Mouse (Mus musculus): ENCODE data around the gene Mpp6. TPM values are rescaled to one million over a fixed set of nuclear protein-coding genes. Genes with fewer than 3 reads are reported as not detected.

The Mpp6 gene
- polyA plus RNA-seq, 1 experiment from 2014 or later = 82.8 TPM

GRCm38 (mm10) chr6:50168821-50169220, 58.8 kb downstream of the Mpp6 start:
- Histone ChIP-seq H3K9ac (ENCODE audit: low read length) (no peak overlapping the region), H3K27me3 (ENCODE audit: control insufficient read depth, insufficient read depth, low read length) (no peaks in the 10 kb centered on the region), H3K9me3 (ENCODE audit: control insufficient read depth, low read length) (peaks cover 2% of the 10 kb centered on the region; the same call in 1 of the 2 replicates), H3K4me2 (ENCODE audit: low read depth, severe bottlenecking) (no peak overlapping the region), H3K27ac (replicated peaks; ENCODE audit: low read depth, low read length) (no peak overlapping the region), H3K4me1 (ENCODE audit: control insufficient read depth, insufficient read depth, low read length) (no peaks in the 10 kb centered on the region), H3K36me3 (ENCODE audit: control insufficient read depth, insufficient read depth, low read length) (no peaks in the 10 kb centered on the region; the same call in 1 of the 2 replicates), H3K4me3 (ENCODE audit: low read depth, low read length) (no peak overlapping the region)
- no peak for DNase-seq (ENCODE audit: low spot score)
- no peak for ATAC-seq (ENCODE audit: insufficient number of reproducible peaks, low FRiP score, low TSS enrichment, low read depth)
- WGBS = 90% methylated on average over 4 of the region's 4 CpGs

GRCm38 (mm10) chr6:50169771-50170170, 59.7 kb downstream of the Mpp6 start:
- no peaks in the 10 kb centered on the region for H3K27me3 ChIP-seq (ENCODE audit: control insufficient read depth, insufficient read depth, low read length)
- no peak overlapping the region for H3K9ac ChIP-seq (ENCODE audit: low read length)
- no peak for DNase-seq (ENCODE audit: low spot score)
- peaks cover 2% of the 10 kb centered on the region; the same call in 1 of the 2 replicates for H3K9me3 ChIP-seq (ENCODE audit: control insufficient read depth, low read length)
- ATAC-seq (ENCODE audit: insufficient number of reproducible peaks, low FRiP score, low TSS enrichment, low read depth) = no peak
- no peak overlapping the region for H3K4me2 ChIP-seq (ENCODE audit: low read depth, severe bottlenecking)
- no peaks in the 10 kb centered on the region for H3K4me1 ChIP-seq (ENCODE audit: control insufficient read depth, insufficient read depth, low read length)
- no peak overlapping the region for H3K27ac ChIP-seq (replicated peaks; ENCODE audit: low read depth, low read length)
- no peak overlapping the region for H3K4me3 ChIP-seq (ENCODE audit: low read depth, low read length)
- H3K36me3 ChIP-seq (ENCODE audit: control insufficient read depth, insufficient read depth, low read length) = no peaks in the 10 kb centered on the region; the same call in 1 of the 2 replicates

GRCm38 (mm10) chr6:50175736-50176135, 65.7 kb downstream of the Mpp6 start:
- Histone ChIP-seq H3K36me3 (ENCODE audit: control insufficient read depth, insufficient read depth, low read length) (no peaks in the 10 kb centered on the region; the same call in 1 of the 2 replicates), H3K4me3 (ENCODE audit: low read depth, low read length) (no peak overlapping the region), H3K9me3 (ENCODE audit: control insufficient read depth, low read length) (peaks cover 2% of the 10 kb centered on the region; the same call in 1 of the 2 replicates), H3K27me3 (ENCODE audit: control insufficient read depth, insufficient read depth, low read length) (no peaks in the 10 kb centered on the region), H3K4me2 (ENCODE audit: low read depth, severe bottlenecking) (no peak overlapping the region), H3K27ac (replicated peaks; ENCODE audit: low read depth, low read length) (no peak overlapping the region), H3K9ac (ENCODE audit: low read length) (no peak overlapping the region), H3K4me1 (ENCODE audit: control insufficient read depth, insufficient read depth, low read length) (no peaks in the 10 kb centered on the region)
- DNase-seq (ENCODE audit: low spot score) (no peak), ATAC-seq (ENCODE audit: insufficient number of reproducible peaks, low FRiP score, low TSS enrichment, low read depth) (no peak)
- 84% methylated on average over 1 of the region's 1 CpGs for WGBS

- Histone ChIP-seq H3K27me3 (ENCODE audit: control insufficient read depth, insufficient read depth, low read length) (no peaks in the 10 kb centered on the region), H3K27ac (replicated peaks; ENCODE audit: low read depth, low read length) (no peak overlapping the region), H3K4me3 (ENCODE audit: low read depth, low read length) (no peak overlapping the region), H3K4me1 (ENCODE audit: control insufficient read depth, insufficient read depth, low read length) (no peaks in the 10 kb centered on the region), H3K36me3 (ENCODE audit: control insufficient read depth, insufficient read depth, low read length) (no peaks in the 10 kb centered on the region), H3K9me3 (ENCODE audit: control insufficient read depth, low read length) (no peaks in the 10 kb centered on the region), H3K4me2 (ENCODE audit: low read depth, severe bottlenecking) (no peak overlapping the region), H3K9ac (ENCODE audit: low read length) (no peak overlapping the region)
- ATAC-seq (ENCODE audit: insufficient number of reproducible peaks, low FRiP score, low TSS enrichment, low read depth) (no peak), DNase-seq (ENCODE audit: low spot score) (no peak)
- WGBS = 91% methylated on average over 4 of the region's 4 CpGs
Measured at GRCm38 (mm10) chr6:50180189-50180588, 70.1 kb downstream of the Mpp6 start.

- no peaks in the 10 kb centered on the region for H3K9me3 ChIP-seq (ENCODE audit: control insufficient read depth, low read length)
- H3K27ac ChIP-seq (replicated peaks; ENCODE audit: low read depth, low read length) = no peak overlapping the region
- WGBS = 90% methylated on average over 4 of the region's 4 CpGs
Measured at GRCm38 (mm10) chr6:50187955-50188354, 77.9 kb downstream of the Mpp6 start.

GRCm38 (mm10) chr6:50189376-50189775, 79.3 kb downstream of the Mpp6 start:
- no peaks in the 10 kb centered on the region for H3K9me3 ChIP-seq (ENCODE audit: control insufficient read depth, low read length)
- H3K9ac ChIP-seq (ENCODE audit: low read length) = no peak overlapping the region
- H3K36me3 ChIP-seq (ENCODE audit: control insufficient read depth, insufficient read depth, low read length) = peaks cover 1% of the 10 kb centered on the region; the same call in 1 of the 2 replicates
- no peak for DNase-seq (ENCODE audit: low spot score)
- H3K27ac ChIP-seq (replicated peaks; ENCODE audit: low read depth, low read length) = no peak overlapping the region
- no peak for ATAC-seq (ENCODE audit: insufficient number of reproducible peaks, low FRiP score, low TSS enrichment, low read depth)
- H3K4me1 ChIP-seq (ENCODE audit: control insufficient read depth, insufficient read depth, low read length) = no peaks in the 10 kb centered on the region
- H3K4me2 ChIP-seq (ENCODE audit: low read depth, severe bottlenecking) = no peak overlapping the region
- no peak overlapping the region for H3K4me3 ChIP-seq (ENCODE audit: low read depth, low read length)
- no peaks in the 10 kb centered on the region for H3K27me3 ChIP-seq (ENCODE audit: control insufficient read depth, insufficient read depth, low read length)

More at GRCm38 (mm10) chr6:50187955-50188354, 77.9 kb downstream of the Mpp6 start:
- Histone ChIP-seq H3K4me3 (ENCODE audit: low read depth, low read length) (no peak overlapping the region), H3K9ac (ENCODE audit: low read length) (no peak overlapping the region), H3K4me1 (ENCODE audit: control insufficient read depth, insufficient read depth, low read length) (no peaks in the 10 kb centered on the region), H3K36me3 (ENCODE audit: control insufficient read depth, insufficient read depth, low read length) (no peaks in the 10 kb centered on the region), H3K27me3 (ENCODE audit: control insufficient read depth, insufficient read depth, low read length) (no peaks in the 10 kb centered on the region), H3K4me2 (ENCODE audit: low read depth, severe bottlenecking) (no peak overlapping the region)
- no peak for DNase-seq (ENCODE audit: low spot score)
- ATAC-seq (ENCODE audit: insufficient number of reproducible peaks, low FRiP score, low TSS enrichment, low read depth) = no peak

- H3K27ac ChIP-seq (replicated peaks; ENCODE audit: low read depth, low read length) = no peak overlapping the region
- H3K9ac ChIP-seq (ENCODE audit: low read length) = no peak overlapping the region
- WGBS = 92% methylated on average over 3 of the region's 3 CpGs
- no peak for ATAC-seq (ENCODE audit: insufficient number of reproducible peaks, low FRiP score, low TSS enrichment, low read depth)
- no peaks in the 10 kb centered on the region for H3K4me1 ChIP-seq (ENCODE audit: control insufficient read depth, insufficient read depth, low read length)
- no peak overlapping the region for H3K4me2 ChIP-seq (ENCODE audit: low read depth, severe bottlenecking)
- no peak for DNase-seq (ENCODE audit: low spot score)
- no peak overlapping the region for H3K4me3 ChIP-seq (ENCODE audit: low read depth, low read length)
- H3K9me3 ChIP-seq (ENCODE audit: control insufficient read depth, low read length) = no peaks in the 10 kb centered on the region
- no peaks in the 10 kb centered on the region for H3K27me3 ChIP-seq (ENCODE audit: control insufficient read depth, insufficient read depth, low read length)
- H3K36me3 ChIP-seq (ENCODE audit: control insufficient read depth, insufficient read depth, low read length) = peaks cover 2% of the 10 kb centered on the region; the same call in 1 of the 2 replicates
Measured at GRCm38 (mm10) chr6:50191605-50192004, 81.6 kb downstream of the Mpp6 start.

GRCm38 (mm10) chr6:50192169-50192568, 82.1 kb downstream of the Mpp6 start:
- no peak for ATAC-seq (ENCODE audit: insufficient number of reproducible peaks, low FRiP score, low TSS enrichment, low read depth)
- Histone ChIP-seq H3K4me2 (ENCODE audit: low read depth, severe bottlenecking) (no peak overlapping the region), H3K4me3 (ENCODE audit: low read depth, low read length) (no peak overlapping the region), H3K27ac (replicated peaks; ENCODE audit: low read depth, low read length) (no peak overlapping the region), H3K9ac (ENCODE audit: low read length) (no peak overlapping the region), H3K9me3 (ENCODE audit: control insufficient read depth, low read length) (no peaks in the 10 kb centered on the region), H3K4me1 (ENCODE audit: control insufficient read depth, insufficient read depth, low read length) (no peaks in the 10 kb centered on the region), H3K36me3 (ENCODE audit: control insufficient read depth, insufficient read depth, low read length) (peaks cover 2% of the 10 kb centered on the region; the same call in 1 of the 2 replicates), H3K27me3 (ENCODE audit: control insufficient read depth, insufficient read depth, low read length) (no peaks in the 10 kb centered on the region)
- no peak for DNase-seq (ENCODE audit: low spot score)
- WGBS = 86% methylated on average over 1 of the region's 1 CpGs

GRCm38 (mm10) chr6:50192822-50193221, 82.8 kb downstream of the Mpp6 start:
- WGBS = 90% methylated on average over 3 of the region's 3 CpGs
- ATAC-seq (ENCODE audit: insufficient number of reproducible peaks, low FRiP score, low TSS enrichment, low read depth) (no peak), DNase-seq (ENCODE audit: low spot score) (no peak)
- Histone ChIP-seq H3K9ac (ENCODE audit: low read length) (no peak overlapping the region), H3K9me3 (ENCODE audit: control insufficient read depth, low read length) (no peaks in the 10 kb centered on the region), H3K36me3 (ENCODE audit: control insufficient read depth, insufficient read depth, low read length) (peaks cover 2% of the 10 kb centered on the region; the same call in 1 of the 2 replicates), H3K4me2 (ENCODE audit: low read depth, severe bottlenecking) (no peak overlapping the region), H3K4me1 (ENCODE audit: control insufficient read depth, insufficient read depth, low read length) (no peaks in the 10 kb centered on the region), H3K4me3 (ENCODE audit: low read depth, low read length) (no peak overlapping the region), H3K27ac (replicated peaks; ENCODE audit: low read depth, low read length) (no peak overlapping the region), H3K27me3 (ENCODE audit: control insufficient read depth, insufficient read depth, low read length) (no peaks in the 10 kb centered on the region)

All from limb, embryonic 11.5 days (tissue).